7 mouse cellular contexts compared by ENCODE assay signal in the genomic region with DNA sequence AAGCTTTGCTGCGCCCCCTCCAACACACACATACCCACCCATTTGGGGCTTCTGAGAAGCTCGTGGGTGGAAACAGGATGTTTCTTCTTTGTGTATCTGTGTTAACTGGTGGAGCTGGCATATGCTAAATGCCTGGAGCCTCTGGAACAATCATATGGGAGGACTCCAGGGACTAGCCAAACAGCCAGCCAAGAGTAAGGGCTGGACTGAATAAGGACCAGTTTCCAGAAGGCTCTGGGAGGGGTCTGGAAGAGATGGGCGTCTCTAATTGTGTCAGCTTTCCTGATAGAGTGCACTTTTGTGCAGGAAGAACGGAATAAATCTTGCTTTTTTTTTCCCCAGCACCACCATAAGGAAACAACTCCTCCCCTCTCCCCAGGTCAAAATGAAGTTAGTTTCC. TPM values are rescaled to one million over a fixed set of nuclear protein-coding genes. Genes with fewer than 3 reads are reported as not detected.
DNase-seq lines count a peak whose midpoint lies in the region; ATAC-seq and TF ChIP-seq lines count a peak whose summit lies in the region.

No protein-coding gene starts in this region.

- H3K27me3 ChIP-seq in megakaryocyte, embryonic 14.5 days (replicated peaks): peaks cover 75% of the 10 kb centered on the region
- peaks cover 46% of the 10 kb centered on the region for H3K27me3 ChIP-seq in forebrain, postnatal 0 days (ENCODE audit: insufficient read depth, low read length)
- H3K27me3 ChIP-seq in liver, embryonic 14.5 days (ENCODE audit: control insufficient read depth, insufficient read depth, low read length): peaks cover 31% of the 10 kb centered on the region
- no peaks in the 10 kb centered on the region for H3K27me3 ChIP-seq in stomach, postnatal 0 days (ENCODE audit: control insufficient read depth, insufficient read depth, low read length)

- no peak for ATAC-seq in megakaryocyte, adult 5-6 weeks (ENCODE audit: poor library complexity, severe bottlenecking)
- ATAC-seq in forebrain, postnatal 0 days: no peak
- no peak for ATAC-seq in liver, embryonic 14.5 days (ENCODE audit: insufficient read depth)
- ATAC-seq in stomach, postnatal 0 days (ENCODE audit: low FRiP score, low TSS enrichment): peak; percentile 3; the same call in 1 of the 2 replicates

- no peak for TF ChIP-seq CTCF in forebrain, postnatal 0 days (IDR thresholded peaks at IDR 0.05; ENCODE audit: low read depth)
- TF ChIP-seq CTCF in liver, embryonic 14.5 days (IDR thresholded peaks at IDR 0.05; ENCODE audit: low read depth): no peak
- no peak for TF ChIP-seq CTCF in stomach, postnatal 0 days (IDR thresholded peaks at IDR 0.05; ENCODE audit: low read depth)

- H3K27ac ChIP-seq in forebrain, postnatal 0 days (ENCODE audit: low read depth, low read length): no peak overlapping the region
- H3K27ac ChIP-seq in liver, embryonic 14.5 days: no peak overlapping the region
- H3K27ac ChIP-seq in stomach, postnatal 0 days (replicated peaks): peak overlapping the region; percentile 61; the same call in 1 of the 2 replicates

- H3K4me1 ChIP-seq in megakaryocyte, embryonic 14.5 days: peaks cover 8% of the 10 kb centered on the region
- no peaks in the 10 kb centered on the region for H3K4me1 ChIP-seq in forebrain, postnatal 0 days (ENCODE audit: insufficient read depth)
- peaks cover 0 to 7% of the 10 kb centered on the region in 2 experiments; a peak in 2 of 4 replicates for H3K4me1 ChIP-seq in liver, embryonic 14.5 days (replicated peaks; ENCODE audit: control insufficient read depth in 2 of 2, insufficient read depth in 2 of 2, low read length in 1 of 2)
- H3K4me1 ChIP-seq in stomach, postnatal 0 days (replicated peaks; ENCODE audit: control insufficient read depth, insufficient read depth): peaks cover 4% of the 10 kb centered on the region

- 24% methylated on average over 4 of the region's 4 CpGs for WGBS in forebrain, postnatal 0 days
- WGBS in liver, embryonic 14.5 days (ENCODE audit: insufficient replicate concordance): 24% methylated on average over 4 of the region's 4 CpGs
- 28% methylated on average over 4 of the region's 4 CpGs for WGBS in stomach, postnatal 0 days

- H3K4me2 ChIP-seq in forebrain, postnatal 0 days (ENCODE audit: low read depth): peak overlapping the region; percentile 60
- H3K4me2 ChIP-seq in liver, embryonic 14.5 days (ENCODE audit: low read depth): peak overlapping the region; percentile 49
- peak overlapping the region; percentile 71 for H3K4me2 ChIP-seq in stomach, postnatal 0 days (replicated peaks; ENCODE audit: low read depth)

- H3K9me3 ChIP-seq in megakaryocyte, embryonic 14.5 days: 0 out of 2 replicates have a peak, but pooled peaks cover 2% of the 10 kb centered on the region
- no peaks in the 10 kb centered on the region for H3K9me3 ChIP-seq in forebrain, postnatal 0 days (ENCODE audit: low read length)
- H3K9me3 ChIP-seq in liver, embryonic 14.5 days (ENCODE audit: control insufficient read depth, low read length): no peaks in the 10 kb centered on the region
- H3K9me3 ChIP-seq in stomach, postnatal 0 days (ENCODE audit: control insufficient read depth, low read length): no peaks in the 10 kb centered on the region

- no peak for TF ChIP-seq EP300 in liver, embryonic 14.5 days (IDR thresholded peaks at IDR 0.05; ENCODE audit: low read depth)
- no peak for TF ChIP-seq EP300 in stomach, postnatal 0 days (optimal IDR thresholded peaks at IDR 0.05)

- no peak for DNase-seq in forebrain, postnatal 0 days
- no peak for DNase-seq in liver, embryonic 14.5 days (ENCODE audit: low read depth in 3 of 3, low spot score in 3 of 3)
- DNase-seq in stomach, postnatal 0 days (ENCODE audit: low spot score): no peak
- DNase-seq in layer of hippocampus, postnatal 14 days (ENCODE audit: low spot score in 2 of 2): no peak
- no peak for DNase-seq in layer of hippocampus, postnatal 36 days

- no peaks in the 10 kb centered on the region for H3K36me3 ChIP-seq in megakaryocyte, embryonic 14.5 days (replicated peaks; ENCODE audit: low read length)
- H3K36me3 ChIP-seq in forebrain, postnatal 0 days (ENCODE audit: insufficient read depth): no peaks in the 10 kb centered on the region
- H3K36me3 ChIP-seq in liver, embryonic 14.5 days (replicated peaks; ENCODE audit: control insufficient read depth, insufficient read depth, low read depth): no peaks in the 10 kb centered on the region
- H3K36me3 ChIP-seq in stomach, postnatal 0 days (ENCODE audit: control insufficient read depth, insufficient read depth, low read length): no peaks in the 10 kb centered on the region

- peak overlapping the region; percentile 89 for H3K4me3 ChIP-seq in megakaryocyte, embryonic 14.5 days (replicated peaks)
- H3K4me3 ChIP-seq in forebrain, postnatal 0 days (ENCODE audit: low read depth, low read length): peak overlapping the region; percentile 33
- peak overlapping the region in 1 of 2 experiments; percentile 6; a peak in 1 of 4 replicates for H3K4me3 ChIP-seq in liver, embryonic 14.5 days (ENCODE audit: insufficient read depth in 1 of 2, low read depth in 2 of 2, low read length in 2 of 2)
- H3K4me3 ChIP-seq in stomach, postnatal 0 days (ENCODE audit: low read depth, low read length): peak overlapping the region; percentile 37

- H3K9ac ChIP-seq in forebrain, postnatal 0 days: no peak overlapping the region
- no peak overlapping the region for H3K9ac ChIP-seq in liver, embryonic 14.5 days (replicated peaks)
- peak overlapping the region; percentile 38; the same call in 1 of the 2 replicates for H3K9ac ChIP-seq in stomach, postnatal 0 days (ENCODE audit: low read length)

RNA-seq across cellular contexts. Expression of a gene that starts 8.2 kb away (rescaled TPM):
- 0.32 TPM in 1 of 2 replicates, not detected in the other for polyA plus RNA-seq in megakaryocyte, embryonic 14.5 days (2012; ENCODE audit: insufficient read depth, low replicate concordance)
- 0.38 and 0.55 TPM in 2 replicates for total RNA-seq in megakaryocyte, adult 5-6 weeks (2015)
- 0.59 and 0.77 TPM in 2 replicates for total RNA-seq in megakaryocyte, adult 5-6 weeks (2017)
- total RNA-seq in forebrain, postnatal 0 days (2014; rRNA removed): 3.5 and 4.3 TPM in 2 replicates
- 1.1 and 1.2 TPM in 2 replicates for polyA plus RNA-seq in forebrain, postnatal 0 days (2015; fragmentation: Nextera tagmentation; extraction: Ambion mirVana)
- polyA plus RNA-seq in liver, embryonic 14.5 days (2012; rRNA removed): 7.8 and 8.0 TPM in 2 replicates
- polyA plus RNA-seq in liver, embryonic 14.5 days (2014; fragmentation: Nextera tagmentation; extraction: Ambion mirVana): 10.4 and 12.1 TPM in 2 replicates
- 6.9 and 8.3 TPM in 2 replicates for polyA plus RNA-seq in stomach, postnatal 0 days (2015; fragmentation: Nextera tagmentation; extraction: Ambion mirVana)
- total RNA-seq in layer of hippocampus, postnatal 14 days (2021): under 1 TPM; 0.48 to 0.62 TPM
- total RNA-seq in layer of hippocampus, postnatal 36 days (2021): under 1 TPM; 0.52 to 0.63 TPM
